ENCODE assay signal across 9 mouse cellular contexts in the genomic region with DNA sequence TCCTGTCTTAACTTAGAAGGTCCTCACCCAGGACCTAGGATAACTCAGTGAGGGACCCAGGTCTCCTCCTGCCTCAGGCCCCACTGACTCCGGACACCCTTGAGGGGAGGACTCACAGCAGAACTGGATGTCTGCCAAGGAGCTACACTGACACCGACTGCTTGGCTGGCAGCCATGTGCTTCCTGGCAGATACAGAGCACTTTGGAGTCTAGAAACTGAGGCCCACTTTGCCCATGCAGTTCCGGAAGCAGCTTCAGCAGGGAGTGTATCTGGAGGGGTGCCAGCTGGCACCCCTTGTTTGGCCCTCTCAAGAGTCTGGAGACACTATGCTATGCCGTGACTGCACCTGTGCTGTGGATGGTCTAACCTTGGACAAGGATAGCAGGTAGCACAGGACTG. TPM values are rescaled to one million over a fixed set of nuclear protein-coding genes. Genes with fewer than 3 reads are reported as not detected.
DNase-seq lines count a peak whose midpoint lies in the region; ATAC-seq and TF ChIP-seq lines count a peak whose summit lies in the region.
"Had no signal": no experiment of that assay in that cellular context is flagged by ENCODE, and none has a peak within 500 bp of the region (broad histone marks: within the 10 kb centered on the region; RNA-seq: fewer than 3 reads in every experiment).

No protein-coding gene starts in this region.

- H3K27ac ChIP-seq in limb, embryonic 14.5 days (replicated peaks; ENCODE audit: low read depth, low read length): no peak overlapping the region
- no peak overlapping the region for H3K27ac ChIP-seq in limb, embryonic 10.5 days
- no peak overlapping the region for H3K27ac ChIP-seq in intestine, embryonic 14.5 days (ENCODE audit: low read depth)
- H3K27ac ChIP-seq in liver, embryonic 16.5 days (ENCODE audit: low read length): no peak overlapping the region
- H3K27ac ChIP-seq: liver, embryonic 13.5 days had no signal

- DNase-seq in limb, embryonic 14.5 days (ENCODE audit: low spot score): peak; percentile 44
- no peak for DNase-seq in limb, embryonic 10.5 days (ENCODE audit: low spot score)
- peak; percentile 84 to 94 for DNase-seq in adrenal gland, adult (ENCODE audit: inconsistent age in 2 of 2, low spot score in 1 of 2)
- peak; percentile 77 to 79 for DNase-seq in frontal cortex, postnatal 10 days (ENCODE audit: low spot score in 2 of 2)
- peak; percentile 59 for DNase-seq in intestine, embryonic 14.5 days (ENCODE audit: low spot score)
- DNase-seq in right cerebral cortex, postnatal 4 days: peak; percentile 78
- DNase-seq: liver, embryonic 13.5 days had no signal

- WGBS in limb, embryonic 14.5 days: 30% methylated on average over 4 of the region's 4 CpGs
- 86% methylated on average over 4 of the region's 4 CpGs for WGBS in limb, embryonic 10.5 days
- WGBS in intestine, embryonic 14.5 days: 22% methylated on average over 4 of the region's 4 CpGs
- 21% methylated on average over 4 of the region's 4 CpGs for WGBS in liver, embryonic 16.5 days (ENCODE audit: insufficient replicate concordance)

- no peaks in the 10 kb centered on the region for H3K36me3 ChIP-seq in limb, embryonic 14.5 days (ENCODE audit: control insufficient read depth, insufficient read depth, low read length)
- H3K36me3 ChIP-seq in limb, embryonic 10.5 days: no peaks in the 10 kb centered on the region
- no peaks in the 10 kb centered on the region for H3K36me3 ChIP-seq in intestine, embryonic 14.5 days (ENCODE audit: control insufficient read depth, insufficient read depth, low read length)
- no peaks in the 10 kb centered on the region for H3K36me3 ChIP-seq in liver, embryonic 16.5 days (ENCODE audit: control insufficient read depth, insufficient read depth)
- H3K36me3 ChIP-seq: liver, embryonic 13.5 days had no signal

- no peak overlapping the region for H3K9ac ChIP-seq in limb, embryonic 14.5 days (ENCODE audit: low read depth, low read length, severe bottlenecking)
- H3K9ac ChIP-seq in intestine, embryonic 14.5 days (ENCODE audit: low read length): no peak overlapping the region
- H3K9ac ChIP-seq in liver, embryonic 16.5 days (ENCODE audit: low read depth, low read length): no peak overlapping the region
- H3K9ac ChIP-seq: liver, embryonic 13.5 days had no signal

- no peak for ATAC-seq in limb, embryonic 14.5 days (ENCODE audit: low FRiP score, low read depth)
- no peak; the same call in 1 of the 2 replicates for ATAC-seq in intestine, embryonic 14.5 days (replicated peaks; ENCODE audit: low FRiP score, low TSS enrichment, low read depth)
- peak; percentile 55; the same call in 1 of the 2 replicates for ATAC-seq in liver, embryonic 16.5 days (ENCODE audit: low read depth)
- no peak for ATAC-seq in granulocyte monocyte progenitor cell, adult 5-6 weeks (replicated peaks; ENCODE audit: poor library complexity, severe bottlenecking)

- no peak overlapping the region for H3K4me2 ChIP-seq in limb, embryonic 14.5 days (replicated peaks; ENCODE audit: low read depth, low read length, severe bottlenecking)
- H3K4me2 ChIP-seq in intestine, embryonic 14.5 days (ENCODE audit: low read length): no peak overlapping the region
- H3K4me2 ChIP-seq in liver, embryonic 16.5 days (ENCODE audit: low read depth, low read length): no peak overlapping the region
- H3K4me2 ChIP-seq: liver, embryonic 13.5 days had no signal

- H3K4me1 ChIP-seq in limb, embryonic 14.5 days (ENCODE audit: control insufficient read depth, insufficient read depth, low read length): no peaks in the 10 kb centered on the region
- H3K4me1 ChIP-seq in limb, embryonic 10.5 days: peaks cover 9% of the 10 kb centered on the region; the same call in 1 of the 2 replicates
- peaks cover 5% of the 10 kb centered on the region for H3K4me1 ChIP-seq in intestine, embryonic 14.5 days (replicated peaks; ENCODE audit: control insufficient read depth, insufficient read depth, low read length)
- H3K4me1 ChIP-seq in liver, embryonic 16.5 days (ENCODE audit: control insufficient read depth, low read depth, low read length): peaks cover 3% of the 10 kb centered on the region
- H3K4me1 ChIP-seq: liver, embryonic 13.5 days had no signal

- H3K4me3 ChIP-seq in limb, embryonic 14.5 days (replicated peaks; ENCODE audit: low read length): no peak overlapping the region
- H3K4me3 ChIP-seq in limb, embryonic 10.5 days: no peak overlapping the region
- no peak overlapping the region for H3K4me3 ChIP-seq in intestine, embryonic 14.5 days (ENCODE audit: low read depth, low read length)
- H3K4me3 ChIP-seq in liver, embryonic 16.5 days (ENCODE audit: low read depth, low read length): no peak overlapping the region
- H3K4me3 ChIP-seq: liver, embryonic 13.5 days had no signal

- no peak for TF ChIP-seq POLR2A in limb, embryonic 14.5 days (IDR thresholded peaks at IDR 0.05; ENCODE audit: borderline replicate concordance, extremely low read depth, insufficient read depth, insufficient read length)

- no peaks in the 10 kb centered on the region for H3K9me3 ChIP-seq in limb, embryonic 14.5 days (ENCODE audit: control insufficient read depth, low read length)
- H3K9me3 ChIP-seq in limb, embryonic 10.5 days (replicated peaks): no peaks in the 10 kb centered on the region
- H3K9me3 ChIP-seq in intestine, embryonic 14.5 days (ENCODE audit: control insufficient read depth, low read length): no peaks in the 10 kb centered on the region
- H3K9me3 ChIP-seq in liver, embryonic 16.5 days (replicated peaks; ENCODE audit: control insufficient read depth, low read length): no peaks in the 10 kb centered on the region
- H3K9me3 ChIP-seq: liver, embryonic 13.5 days had no signal

- H3K27me3 ChIP-seq in limb, embryonic 14.5 days (ENCODE audit: control insufficient read depth, insufficient read depth, low read length): peaks cover 6% of the 10 kb centered on the region; the same call in 1 of the 2 replicates
- H3K27me3 ChIP-seq in limb, embryonic 10.5 days (ENCODE audit: low read depth, poor library complexity, severe bottlenecking): peaks cover 41% of the 10 kb centered on the region
- H3K27me3 ChIP-seq in intestine, embryonic 14.5 days (replicated peaks; ENCODE audit: control insufficient read depth, insufficient read depth, low read length): peaks cover 27% of the 10 kb centered on the region
- peaks cover 13% of the 10 kb centered on the region for H3K27me3 ChIP-seq in liver, embryonic 16.5 days (ENCODE audit: control insufficient read depth, insufficient read depth, low read depth, low read length)

RNA-seq across cellular contexts. Expression of gene Sdhaf1, which starts 9.7 kb away (rescaled TPM):
- 18.6 and 19.2 TPM in 2 replicates for polyA plus RNA-seq in limb, embryonic 14.5 days (2012; rRNA removed)
- polyA plus RNA-seq in limb, embryonic 14.5 days (2014; fragmentation: Nextera tagmentation; extraction: Ambion mirVana): 19.7 and 20.7 TPM in 2 replicates
- 18.3 and 18.4 TPM in 2 replicates for polyA plus RNA-seq in limb, embryonic 10.5 days (2016; fragmentation: Nextera tagmentation; extraction: Ambion mirVana)
- 16.3 and 17.2 TPM in 2 replicates for polyA plus RNA-seq in intestine, embryonic 14.5 days (2014; fragmentation: Nextera tagmentation; extraction: Ambion mirVana)
- polyA plus RNA-seq in liver, embryonic 16.5 days (2015; fragmentation: Nextera tagmentation; extraction: Ambion mirVana): 4.3 and 4.6 TPM in 2 replicates
- 10.5 and 11.8 TPM in 2 replicates for total RNA-seq in granulocyte monocyte progenitor cell, adult 5-6 weeks (2014; fragmentation: Nextera tagmentation)
- total RNA-seq in granulocyte monocyte progenitor cell, adult 5-6 weeks (2017): 7.8 and 12.9 TPM in 2 replicates

RNA-seq across cellular contexts. Expression of gene E130208F15Rik, which starts 11.9 kb away (rescaled TPM):
- polyA plus RNA-seq in limb, embryonic 14.5 days (2012; rRNA removed): 0.98 and 1.1 TPM in 2 replicates
- polyA plus RNA-seq in limb, embryonic 14.5 days (2014; fragmentation: Nextera tagmentation; extraction: Ambion mirVana): not detected in 2 replicates
- polyA plus RNA-seq in limb, embryonic 10.5 days (2016; fragmentation: Nextera tagmentation; extraction: Ambion mirVana): 2.1 and 4.2 TPM in 2 replicates
- not detected in 2 replicates for polyA plus RNA-seq in intestine, embryonic 14.5 days (2014; fragmentation: Nextera tagmentation; extraction: Ambion mirVana)
- polyA plus RNA-seq in liver, embryonic 16.5 days (2015; fragmentation: Nextera tagmentation; extraction: Ambion mirVana): 0.30 and 0.88 TPM in 2 replicates
- 0.60 TPM in 1 of 2 replicates, not detected in the other for total RNA-seq in granulocyte monocyte progenitor cell, adult 5-6 weeks (2014; fragmentation: Nextera tagmentation)
- 1.6 and 2.5 TPM in 2 replicates for total RNA-seq in granulocyte monocyte progenitor cell, adult 5-6 weeks (2017)

RNA-seq across cellular contexts. Expression of gene Syne4, which starts 18.8 kb away (rescaled TPM):
- polyA plus RNA-seq in limb, embryonic 14.5 days (2012; rRNA removed): 141 and 209 TPM in 2 replicates
- polyA plus RNA-seq in limb, embryonic 14.5 days (2014; fragmentation: Nextera tagmentation; extraction: Ambion mirVana): 40.3 and 56.2 TPM in 2 replicates
- polyA plus RNA-seq in limb, embryonic 10.5 days (2016; fragmentation: Nextera tagmentation; extraction: Ambion mirVana): 52.9 and 92.3 TPM in 2 replicates
- polyA plus RNA-seq in intestine, embryonic 14.5 days (2014; fragmentation: Nextera tagmentation; extraction: Ambion mirVana): 52.2 and 60.5 TPM in 2 replicates
- polyA plus RNA-seq in liver, embryonic 16.5 days (2015; fragmentation: Nextera tagmentation; extraction: Ambion mirVana): 17.0 and 22.4 TPM in 2 replicates
- 6.3 and 8.7 TPM in 2 replicates for total RNA-seq in granulocyte monocyte progenitor cell, adult 5-6 weeks (2014; fragmentation: Nextera tagmentation)
- total RNA-seq in granulocyte monocyte progenitor cell, adult 5-6 weeks (2017): 0.99 TPM in 1 of 2 replicates, not detected in the other

RNA-seq across cellular contexts. Expression of gene Alkbh6, which starts 24.9 kb away (rescaled TPM):
- polyA plus RNA-seq in limb, embryonic 14.5 days (2012; rRNA removed): 124 and 169 TPM in 2 replicates
- 79.7 and 86.6 TPM in 2 replicates for polyA plus RNA-seq in limb, embryonic 14.5 days (2014; fragmentation: Nextera tagmentation; extraction: Ambion mirVana)
- 93.3 and 107 TPM in 2 replicates for polyA plus RNA-seq in limb, embryonic 10.5 days (2016; fragmentation: Nextera tagmentation; extraction: Ambion mirVana)
- polyA plus RNA-seq in intestine, embryonic 14.5 days (2014; fragmentation: Nextera tagmentation; extraction: Ambion mirVana): 70.7 and 79.3 TPM in 2 replicates
- 15.8 and 18.0 TPM in 2 replicates for polyA plus RNA-seq in liver, embryonic 16.5 days (2015; fragmentation: Nextera tagmentation; extraction: Ambion mirVana)
- total RNA-seq in granulocyte monocyte progenitor cell, adult 5-6 weeks (2014; fragmentation: Nextera tagmentation): 32.6 and 33.3 TPM in 2 replicates
- total RNA-seq in granulocyte monocyte progenitor cell, adult 5-6 weeks (2017): 30.1 and 35.5 TPM in 2 replicates

RNA-seq across cellular contexts. Expression of gene Lrfn3, which starts 29.1 kb away (rescaled TPM):
- 11.5 and 17.7 TPM in 2 replicates for polyA plus RNA-seq in limb, embryonic 14.5 days (2012; rRNA removed)
- 6.3 and 6.9 TPM in 2 replicates for polyA plus RNA-seq in limb, embryonic 14.5 days (2014; fragmentation: Nextera tagmentation; extraction: Ambion mirVana)
- 4.0 and 4.2 TPM in 2 replicates for polyA plus RNA-seq in limb, embryonic 10.5 days (2016; fragmentation: Nextera tagmentation; extraction: Ambion mirVana)
- 4.4 and 4.5 TPM in 2 replicates for polyA plus RNA-seq in intestine, embryonic 14.5 days (2014; fragmentation: Nextera tagmentation; extraction: Ambion mirVana)
- 2.0 and 2.1 TPM in 2 replicates for polyA plus RNA-seq in liver, embryonic 16.5 days (2015; fragmentation: Nextera tagmentation; extraction: Ambion mirVana)
- total RNA-seq in granulocyte monocyte progenitor cell, adult 5-6 weeks (2014; fragmentation: Nextera tagmentation): not detected in 2 replicates
- total RNA-seq in granulocyte monocyte progenitor cell, adult 5-6 weeks (2017): not detected in 2 replicates
